Mouse (Mus musculus) bone marrow, adult 2 months (tissue): ENCODE results near the gene Spire2.

ENCODE experiments used
- CTCF ChIP-seq: fragments of 200-500 bp; IDR thresholded peaks from 2 replicates; pipeline ENCODE4 v1.5.1; 2011; ENCODE audit warnings: low read length, control low read depth; ENCODE audit not compliant: control insufficient read depth, insufficient read depth
- POLR2A ChIP-seq: fragments of 200-500 bp; IDR thresholded peaks from 2 replicates; pipeline ENCODE4 v1.6.1; 2011; ENCODE audit warnings: low read depth, mild to moderate bottlenecking, control low read depth, low read length, borderline replicate concordance; ENCODE audit not compliant: control insufficient read depth

DNA sequence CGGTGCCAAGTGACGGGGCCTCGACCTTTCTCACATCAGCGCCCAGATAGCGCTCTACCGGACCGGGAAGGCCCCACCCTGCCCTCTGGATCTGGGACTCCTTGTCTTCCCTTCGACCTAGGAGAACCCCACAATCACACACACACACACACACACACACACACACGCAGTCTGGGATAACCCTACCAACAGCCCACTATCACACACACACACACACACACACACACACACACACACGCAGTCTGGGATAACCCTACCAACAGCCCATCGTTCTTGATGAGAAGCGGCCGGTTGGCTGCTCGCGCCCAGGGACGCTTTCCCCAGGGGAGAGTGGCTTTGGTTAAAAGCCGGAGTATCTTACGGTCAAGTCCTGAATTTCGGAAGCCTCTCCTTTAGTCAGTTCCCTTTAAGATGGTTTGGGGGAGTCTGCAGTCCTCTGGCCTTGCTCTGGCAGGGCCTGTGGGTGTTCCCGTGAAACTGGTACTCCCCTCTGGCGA is 626 bp downstream of the Spire2 start:
- TF ChIP-seq CTCF (no peak), POLR2A (no peak)
